Comparison of ENCODE assay signal across 18 mouse cellular contexts in the genomic region with DNA sequence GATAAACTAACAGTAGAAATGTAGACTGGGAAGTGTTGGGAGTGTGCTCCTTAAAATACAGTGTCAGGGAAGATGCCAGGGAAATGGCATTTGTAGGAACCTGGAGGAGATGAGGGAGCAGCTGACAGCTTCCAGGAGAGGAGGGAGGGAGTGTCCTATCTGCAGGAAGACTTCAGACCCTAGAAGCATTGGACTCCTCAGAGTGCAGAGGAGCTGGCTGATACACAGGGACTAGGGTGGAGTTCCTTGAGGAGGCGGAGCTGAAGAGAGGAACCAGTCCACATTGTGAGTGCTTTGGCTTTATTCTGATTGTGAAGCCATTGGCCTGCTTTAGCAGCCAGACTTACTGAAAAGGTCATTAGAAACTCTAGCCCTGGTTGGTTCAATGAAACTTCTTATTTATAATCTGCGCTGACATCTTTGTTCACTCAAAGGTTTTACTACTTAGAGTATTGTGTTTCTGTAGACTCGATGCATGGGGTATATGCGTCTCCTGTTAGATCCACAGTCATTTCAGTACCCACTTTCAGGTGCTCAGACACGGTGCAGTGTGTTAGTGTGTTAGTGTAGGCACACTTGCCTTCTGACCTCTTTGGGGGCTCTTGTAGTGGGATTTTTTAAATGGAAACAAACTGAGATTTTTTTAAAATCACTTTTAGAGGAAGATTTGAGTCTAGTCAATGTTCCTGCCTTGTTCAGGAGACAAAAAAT.
DNase-seq lines count a peak whose midpoint lies in the region; ATAC-seq and TF ChIP-seq lines count a peak whose summit lies in the region.
"Had no signal": no experiment of that assay in that cellular context is flagged by ENCODE, and none has a peak within 500 bp of the region (broad histone marks: within the 10 kb centered on the region; RNA-seq: fewer than 3 reads in every experiment).

No protein-coding gene starts in this region.

- 73% methylated on average over 5 of the region's 5 CpGs for WGBS in heart, embryonic 12.5 days
- WGBS in forebrain, embryonic 14.5 days, result 92% methylated on average over 5 of the region's 5 CpGs
- 93% methylated on average over 5 of the region's 5 CpGs for WGBS in hindbrain, embryonic 14.5 days

- H3K36me3 ChIP-seq in heart, embryonic 12.5 days, result no peaks in the 10 kb centered on the region
- no peaks in the 10 kb centered on the region for H3K36me3 ChIP-seq in forebrain, embryonic 14.5 days (ENCODE audit: control insufficient read depth, insufficient read depth, low read length)
- H3K36me3 ChIP-seq in hindbrain, embryonic 14.5 days (replicated peaks; ENCODE audit: control insufficient read depth, insufficient read depth), result no peaks in the 10 kb centered on the region
- H3K36me3 ChIP-seq: embryonic facial prominence, embryonic 12.5 days; forebrain, embryonic 12.5 days; liver, embryonic 15.5 days; neural tube, embryonic 15.5 days had no signal

- no peaks in the 10 kb centered on the region for H3K27me3 ChIP-seq in heart, embryonic 12.5 days (replicated peaks)
- H3K27me3 ChIP-seq in forebrain, embryonic 14.5 days (replicated peaks; ENCODE audit: control insufficient read depth, insufficient read depth, low read length), result no peaks in the 10 kb centered on the region
- H3K27me3 ChIP-seq in hindbrain, embryonic 14.5 days (ENCODE audit: control insufficient read depth, insufficient read depth, low read length), result no peaks in the 10 kb centered on the region
- H3K27me3 ChIP-seq: embryonic facial prominence, embryonic 12.5 days; forebrain, embryonic 12.5 days; liver, embryonic 15.5 days; neural tube, embryonic 15.5 days had no signal

- peaks cover 26% of the 10 kb centered on the region for H3K4me1 ChIP-seq in heart, embryonic 12.5 days (replicated peaks)
- peaks cover 13% of the 10 kb centered on the region for H3K4me1 ChIP-seq in forebrain, embryonic 14.5 days (ENCODE audit: control insufficient read depth, insufficient read depth, low read length)
- peaks cover 13% of the 10 kb centered on the region; the same call in 1 of the 2 replicates for H3K4me1 ChIP-seq in hindbrain, embryonic 14.5 days (replicated peaks; ENCODE audit: control insufficient read depth, insufficient read depth, low read length)

- no peak overlapping the region for H3K4me3 ChIP-seq in layer of hippocampus, adult 2 months
- no peak overlapping the region for H3K4me3 ChIP-seq in heart, embryonic 12.5 days
- no peak overlapping the region for H3K4me3 ChIP-seq in forebrain, embryonic 14.5 days (ENCODE audit: low read depth, low read length)
- H3K4me3 ChIP-seq in hindbrain, embryonic 14.5 days (replicated peaks; ENCODE audit: low read length), result no peak overlapping the region
- H3K4me3 ChIP-seq: embryonic facial prominence, embryonic 12.5 days; forebrain, embryonic 12.5 days; liver, embryonic 15.5 days; neural tube, embryonic 15.5 days had no signal

- H3K27ac ChIP-seq in layer of hippocampus, adult 2 months, result peak overlapping the region; percentile 6; the same call in 1 of the 2 replicates
- peak overlapping the region; percentile 54; the same call in 1 of the 2 replicates for H3K27ac ChIP-seq in heart, embryonic 12.5 days (ENCODE audit: poor library complexity, severe bottlenecking)
- no peak overlapping the region for H3K27ac ChIP-seq in forebrain, embryonic 14.5 days (ENCODE audit: low read depth, low read length)
- H3K27ac ChIP-seq in hindbrain, embryonic 14.5 days, result no peak overlapping the region
- H3K27ac ChIP-seq: embryonic facial prominence, embryonic 12.5 days; forebrain, embryonic 12.5 days; liver, embryonic 15.5 days; neural tube, embryonic 15.5 days had no signal

- no peak overlapping the region for H3K4me2 ChIP-seq in heart, embryonic 12.5 days
- no peak overlapping the region for H3K4me2 ChIP-seq in forebrain, embryonic 14.5 days (ENCODE audit: low read length)
- H3K4me2 ChIP-seq in hindbrain, embryonic 14.5 days (replicated peaks), result no peak overlapping the region
- H3K4me2 ChIP-seq: embryonic facial prominence, embryonic 12.5 days; forebrain, embryonic 12.5 days; liver, embryonic 15.5 days; neural tube, embryonic 15.5 days had no signal

- no peak for DNase-seq in layer of hippocampus, adult 2 months (ENCODE audit: low spot score in 2 of 2)
- no peak for DNase-seq in layer of hippocampus, postnatal 36 days
- DNase-seq in MEL-GATA-1-ER (ENCODE audit: extremely low read depth, low read depth), result peak; percentile 53
- no peak for DNase-seq in forebrain, embryonic 14.5 days (ENCODE audit: low spot score)
- no peak for DNase-seq in hindbrain, embryonic 14.5 days (ENCODE audit: low spot score)
- DNase-seq: cerebellum, adult 8-10 months; gastrocnemius, postnatal 14 days; kidney, postnatal 36 days; right cerebral cortex, adult 18-20 months; thymus, postnatal 4 days had no signal

- no peak for TF ChIP-seq CTCF in layer of hippocampus, adult 2 months (conservative IDR thresholded peaks at IDR 0.05)

- ATAC-seq in heart, embryonic 12.5 days (ENCODE audit: insufficient number of reproducible peaks, low FRiP score), result peak; percentile 61; the same call in 1 of the 2 replicates
- ATAC-seq in megakaryocyte progenitor cell, adult 5-6 weeks (replicated peaks; ENCODE audit: poor library complexity), result peak; percentile 52
- ATAC-seq in forebrain, embryonic 14.5 days, result no peak
- ATAC-seq in hindbrain, embryonic 14.5 days (ENCODE audit: low FRiP score), result no peak
- ATAC-seq: hindbrain, embryonic 16.5 days; midbrain, embryonic 16.5 days had no signal

- no peak overlapping the region for H3K9ac ChIP-seq in heart, embryonic 12.5 days
- H3K9ac ChIP-seq in forebrain, embryonic 14.5 days (ENCODE audit: low read length), result no peak overlapping the region
- no peak overlapping the region for H3K9ac ChIP-seq in hindbrain, embryonic 14.5 days
- H3K9ac ChIP-seq: embryonic facial prominence, embryonic 12.5 days; forebrain, embryonic 12.5 days; liver, embryonic 15.5 days; neural tube, embryonic 15.5 days had no signal

- H3K9me3 ChIP-seq in heart, embryonic 12.5 days (replicated peaks), result no peaks in the 10 kb centered on the region
- no peaks in the 10 kb centered on the region for H3K9me3 ChIP-seq in forebrain, embryonic 14.5 days (replicated peaks; ENCODE audit: control insufficient read depth, low read length)
- no peaks in the 10 kb centered on the region for H3K9me3 ChIP-seq in hindbrain, embryonic 14.5 days (ENCODE audit: control insufficient read depth, low read length)
- H3K9me3 ChIP-seq: embryonic facial prominence, embryonic 12.5 days; forebrain, embryonic 12.5 days; liver, embryonic 15.5 days; neural tube, embryonic 15.5 days had no signal

Comparison
In these comparisons a context has a peak if more than half of its experiments do, and no peak if none do; other contexts are left out.
1. H3K27ac ChIP-seq: peak in layer of hippocampus, adult 2 months (single experiment) and heart, embryonic 12.5 days (single experiment); none in forebrain, embryonic 14.5 days (single experiment) and hindbrain, embryonic 14.5 days (single experiment).
2. ATAC-seq: peak in heart, embryonic 12.5 days (single experiment) and megakaryocyte progenitor cell, adult 5-6 weeks (single experiment); none in forebrain, embryonic 14.5 days (single experiment) and hindbrain, embryonic 14.5 days (single experiment).